Mouse (Mus musculus) erythroblast, adult 5-6 weeks (primary cell): ENCODE results near the gene Lamc1. TPM values are rescaled to one million over a fixed set of nuclear protein-coding genes. Genes with fewer than 3 reads are reported as not detected.

ENCODE experiments used
- ATAC-seq: replicated peaks from 2 replicates; pipeline ENCODE4 v1.8.0; 2016; ENCODE audit warnings: moderate number of reproducible peaks, mild to moderate bottlenecking, moderate TSS enrichment, inconsistent platforms; ENCODE audit not compliant: poor library complexity, low FRiP score, severe bottlenecking
- total RNA-seq, 2 experiments: library from RNA; stranded (forward) in 1 of 2; stranded (reverse) in 1 of 2; fragments of 150-400 nt in 1 of 2; fragments of 200-764, 138-1000 nt in 1 of 2; gene quantifications; 2 replicates each; pipeline versions ENCODE4 v1.2.3 to v1.2.4; 2015 to 2017; ENCODE audit warnings: low replicate concordance in 2 of 2

The Lamc1 gene
- total RNA-seq, 2 experiments from 2014 or later: 0.34 TPM; not detected in 1

GRCm38 (mm10) chr1:153333296-153334121 is 923 bp upstream of the Lamc1 start:
- peak; percentile 55; the same call in 1 of the 2 replicates for ATAC-seq

- ATAC-seq: no peak
Measured at GRCm38 (mm10) chr1:153331796-153332443, 666 bp downstream of the Lamc1 start.

- ATAC-seq: no peak
Measured at GRCm38 (mm10) chr1:153331206-153331605, 1.4 kb downstream of the Lamc1 start.

- no peak for ATAC-seq
Measured at GRCm38 (mm10) chr1:153329306-153329705, 3.3 kb downstream of the Lamc1 start.

- ATAC-seq: no peak
Measured at GRCm38 (mm10) chr1:153327063-153327462, 5.5 kb downstream of the Lamc1 start.

GRCm38 (mm10) chr1:153326226-153326625 is 6.4 kb downstream of the Lamc1 start:
- no peak for ATAC-seq

GRCm38 (mm10) chr1:153321404-153321803 is 11.2 kb downstream of the Lamc1 start:
- ATAC-seq: no peak

- no peak for ATAC-seq
Measured at GRCm38 (mm10) chr1:153320554-153321147, 11.9 kb downstream of the Lamc1 start.

- ATAC-seq: no peak
Measured at GRCm38 (mm10) chr1:153320121-153320520, 12.5 kb downstream of the Lamc1 start.

- ATAC-seq: no peak
Measured at GRCm38 (mm10) chr1:153318741-153319140, 13.8 kb downstream of the Lamc1 start.

GRCm38 (mm10) chr1:153318287-153318686 is 14.3 kb downstream of the Lamc1 start:
- no peak for ATAC-seq

GRCm38 (mm10) chr1:153317486-153318260 is 14.9 kb downstream of the Lamc1 start:
- no peak for ATAC-seq

- no peak for ATAC-seq
Measured at GRCm38 (mm10) chr1:153316956-153317355, 15.6 kb downstream of the Lamc1 start.

- ATAC-seq: no peak
Measured at GRCm38 (mm10) chr1:153316286-153316685, 16.3 kb downstream of the Lamc1 start.

- no peak for ATAC-seq
Measured at GRCm38 (mm10) chr1:153315121-153315520, 17.5 kb downstream of the Lamc1 start.

- no peak for ATAC-seq
Measured at GRCm38 (mm10) chr1:153312992-153313391, 19.6 kb downstream of the Lamc1 start.

- no peak for ATAC-seq
Measured at GRCm38 (mm10) chr1:153310190-153310589, 22.4 kb downstream of the Lamc1 start.

- no peak for ATAC-seq
Measured at GRCm38 (mm10) chr1:153309310-153309709, 23.3 kb downstream of the Lamc1 start.

- ATAC-seq: no peak
Measured at GRCm38 (mm10) chr1:153308915-153309296, 23.7 kb downstream of the Lamc1 start.
